Mouse (Mus musculus) B cell, adult 62 days (primary cell): ENCODE data around the gene Camkmt. TPM values are rescaled to one million over a fixed set of nuclear protein-coding genes. Genes with fewer than 3 reads are reported as not detected.

Source experiments
- total RNA-seq: library from RNA; stranded (reverse); gene quantifications from 4 replicates; pipeline ENCODE4 v1.2.4, GENCODE M21; 2023

Camkmt gene
- total RNA-seq = 19.3 to 22.1 TPM (median 20.4 TPM) in 4 replicates

DNA sequence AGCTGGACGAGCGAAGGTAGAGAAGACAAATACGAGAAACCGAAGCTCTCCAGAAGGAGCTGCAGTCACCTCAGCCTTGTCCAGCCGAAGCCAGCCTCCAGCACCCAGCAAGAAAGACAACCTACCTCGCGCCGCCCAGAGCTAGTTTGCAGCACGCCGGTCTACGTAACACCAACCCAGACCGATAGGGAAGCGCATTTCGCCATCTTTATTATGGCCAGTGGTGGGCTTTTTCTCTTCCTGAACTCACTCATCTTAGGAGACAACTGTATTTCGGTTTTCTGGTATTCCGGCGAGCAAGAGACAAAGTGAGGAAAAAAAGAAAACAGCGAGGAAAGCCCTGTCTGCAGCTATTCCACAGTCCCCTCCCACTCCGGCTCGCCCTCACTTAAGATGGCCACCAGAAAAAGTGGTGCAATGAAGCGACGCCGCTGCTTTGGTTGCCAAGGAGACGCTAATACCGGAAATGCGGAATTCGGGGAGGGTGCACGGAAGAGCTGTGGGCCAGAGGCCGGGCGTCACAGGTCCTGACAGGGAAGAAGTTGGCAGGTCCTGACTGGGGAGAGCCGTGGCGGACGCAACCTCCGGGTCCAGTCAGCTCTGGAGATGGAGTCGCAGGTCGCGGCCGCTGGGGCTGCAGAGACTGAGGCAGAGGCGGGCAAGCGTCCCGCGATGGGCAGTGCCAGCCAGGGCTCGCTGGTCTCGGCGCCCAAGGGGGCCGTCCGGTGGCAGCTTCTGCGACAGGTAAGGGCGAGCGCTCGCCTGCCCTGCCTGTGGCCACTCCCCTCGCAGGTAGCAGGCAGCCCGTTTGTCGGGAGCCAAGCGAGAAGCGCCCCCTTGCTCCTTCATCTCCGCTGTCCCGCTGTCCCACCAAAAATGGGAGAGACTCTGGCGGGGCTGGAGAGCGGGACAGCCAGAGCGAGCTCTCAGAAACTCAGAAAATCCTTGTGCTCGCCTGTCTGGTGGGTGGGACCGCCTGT lies at the start of gene Camkmt, which contains the start of gene Prepl:
TSS of gene Camkmt (plus strand) at position 433 of the 980 bp plus-strand sequence.
TSS of gene Prepl (minus strand) at position 122 of the 980 bp plus-strand sequence.

Other genes starting within 250 kb of the Camkmt start
- 57.8 to 68.1 TPM (median 60.9 TPM) in 4 replicates for gene Ppm1b, start 133.8 kb upstream of the Camkmt start, total RNA-seq
- 0.89 to 1.1 TPM (median 0.98 TPM) in 4 replicates for gene Slc3a1, start 62.2 kb upstream of the Camkmt start, total RNA-seq
- gene Prepl, start 311 bp upstream of the Camkmt start, total RNA-seq = 30.8 to 35.1 TPM (median 32.8 TPM) in 4 replicates